Comparison of ENCODE assay signal across 11 mouse cellular contexts in the genomic region with DNA sequence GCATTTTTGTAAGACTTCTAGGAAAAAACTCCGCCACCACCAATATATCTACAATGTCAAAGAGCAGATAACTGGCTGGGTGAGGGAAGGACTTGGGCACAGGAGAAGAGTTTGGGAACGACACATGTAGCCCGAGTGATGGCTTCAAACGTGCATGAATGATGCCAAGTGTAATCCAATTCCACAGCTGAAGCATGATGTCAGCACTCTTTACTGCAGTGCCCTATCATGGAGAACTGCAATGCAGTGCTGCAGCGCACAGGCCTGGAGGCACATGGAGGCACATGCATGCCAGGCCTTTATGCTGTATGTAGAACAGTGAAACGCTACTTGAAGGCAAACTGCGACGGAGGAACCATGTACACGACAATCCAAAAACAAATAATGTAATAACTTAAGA.
"Had no signal": no experiment of that assay in that cellular context is flagged by ENCODE, and none has a peak within 500 bp of the region (broad histone marks: within the 10 kb centered on the region; RNA-seq: fewer than 3 reads in every experiment).

No protein-coding gene starts in this region.

- H3K4me3 ChIP-seq: lung, embryonic 15.5 days; midbrain, embryonic 15.5 days; neural tube, embryonic 13.5 days had no signal

- H3K27ac ChIP-seq: lung, embryonic 15.5 days; midbrain, embryonic 15.5 days; neural tube, embryonic 13.5 days had no signal

- DNase-seq: layer of hippocampus, adult 9-11 months; layer of hippocampus, postnatal 36 days; liver, postnatal 0 days; retina, postnatal 1 day; right cerebral cortex, postnatal 4 days; spleen, adult 18-20 months; thymus, adult 18-20 months; thymus, postnatal 14 days had no signal

- H3K9me3 ChIP-seq: lung, embryonic 15.5 days; midbrain, embryonic 15.5 days; neural tube, embryonic 13.5 days had no signal

- ATAC-seq: liver, postnatal 0 days; midbrain, embryonic 15.5 days had no signal

- H3K27me3 ChIP-seq: lung, embryonic 15.5 days; midbrain, embryonic 15.5 days; neural tube, embryonic 13.5 days had no signal
